Mouse (Mus musculus): ENCODE data around the gene Cdkn2b. TPM values are rescaled to one million over a fixed set of nuclear protein-coding genes. Genes with fewer than 3 reads are reported as not detected.

Gene Cdkn2b
- polyA plus RNA-seq, 2 experiments: 1.8 to 4.4 TPM

DNA sequence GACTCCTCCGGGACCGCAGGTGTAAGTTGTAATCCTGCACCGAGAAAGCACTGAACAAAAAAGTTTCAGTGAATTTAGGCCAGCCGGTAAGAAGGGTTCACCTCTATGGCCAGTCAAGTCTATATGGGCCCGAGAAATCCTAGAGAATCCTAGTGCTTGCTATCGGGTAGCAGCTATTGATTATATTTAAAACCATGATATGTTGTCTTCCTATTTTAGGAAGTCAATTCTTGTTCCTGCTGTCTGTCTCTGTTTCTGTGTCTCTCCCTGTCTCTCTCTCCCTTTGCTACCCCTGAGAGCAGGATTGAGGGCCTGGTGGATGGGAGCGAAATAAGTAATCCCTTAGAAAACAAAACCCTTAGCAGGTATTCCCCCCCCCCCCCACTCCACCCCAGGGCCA, 17.3 kb downstream of the Cdkn2b start:
- DNase-seq (ENCODE audit: low spot score): no peak
- Histone ChIP-seq H3K4me1 (ENCODE audit: control insufficient read depth, insufficient read depth, low read length) (0 out of 2 replicates have a peak, but pooled peaks cover 7% of the 10 kb centered on the region), H3K9me3 (ENCODE audit: control insufficient read depth, low read length) (no peaks in the 10 kb centered on the region), H3K9ac (ENCODE audit: low read depth, low read length, severe bottlenecking) (no peak overlapping the region), H3K27ac (replicated peaks; ENCODE audit: low read depth, low read length) (no peak overlapping the region), H3K4me2 (replicated peaks; ENCODE audit: low read depth, low read length, severe bottlenecking) (no peak overlapping the region), H3K27me3 (ENCODE audit: control insufficient read depth, insufficient read depth, low read length) (peaks cover 92% of the 10 kb centered on the region), H3K36me3 (ENCODE audit: control insufficient read depth, insufficient read depth, low read length) (no peaks in the 10 kb centered on the region), H3K4me3 (replicated peaks; ENCODE audit: low read length) (no peak overlapping the region)
- no peak for TF ChIP-seq POLR2A (IDR thresholded peaks at IDR 0.05; ENCODE audit: borderline replicate concordance, extremely low read depth, insufficient read depth, insufficient read length)
- no peak for ATAC-seq (ENCODE audit: low FRiP score, low read depth)
- 3% methylated on average over 7 of the region's 7 CpGs for WGBS

DNA sequence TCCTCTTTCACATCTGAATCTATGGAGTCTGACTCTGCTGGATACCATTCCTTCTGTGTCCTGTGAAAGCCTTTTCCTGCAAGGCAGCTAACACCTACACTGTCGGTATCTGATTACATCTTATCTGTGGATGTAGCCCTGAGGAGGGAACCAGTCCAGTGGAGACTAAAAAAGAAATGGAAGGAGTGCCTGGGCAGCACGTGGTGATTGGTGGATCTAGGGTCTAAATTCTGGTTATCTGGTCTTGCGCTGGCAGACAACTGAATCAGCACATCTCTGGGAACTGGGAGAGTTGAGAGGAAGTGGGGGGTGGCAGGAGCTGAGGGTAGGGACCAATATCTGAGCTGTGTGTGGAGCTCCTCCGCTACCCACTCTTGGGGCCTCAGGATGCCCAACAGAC, 21.8 kb downstream of the Cdkn2b start:
- 2% methylated on average over 4 of the region's 4 CpGs for WGBS
- H3K9me3 ChIP-seq (ENCODE audit: control insufficient read depth, low read length): no peaks in the 10 kb centered on the region
- no peak overlapping the region for H3K4me3 ChIP-seq (replicated peaks; ENCODE audit: low read length)
- H3K9ac ChIP-seq (ENCODE audit: low read depth, low read length, severe bottlenecking): no peak overlapping the region
- no peak overlapping the region for H3K27ac ChIP-seq (replicated peaks; ENCODE audit: low read depth, low read length)
- H3K36me3 ChIP-seq (ENCODE audit: control insufficient read depth, insufficient read depth, low read length): no peaks in the 10 kb centered on the region
- DNase-seq (ENCODE audit: low spot score) (no peak), ATAC-seq (ENCODE audit: low FRiP score, low read depth) (no peak)
- no peak overlapping the region for H3K4me2 ChIP-seq (replicated peaks; ENCODE audit: low read depth, low read length, severe bottlenecking)
- H3K4me1 ChIP-seq (ENCODE audit: control insufficient read depth, insufficient read depth, low read length): 0 out of 2 replicates have a peak, but pooled peaks cover under 1% of the 10 kb centered on the region
- peaks cover 85% of the 10 kb centered on the region for H3K27me3 ChIP-seq (ENCODE audit: control insufficient read depth, insufficient read depth, low read length)
- no peak for TF ChIP-seq POLR2A (IDR thresholded peaks at IDR 0.05; ENCODE audit: borderline replicate concordance, extremely low read depth, insufficient read depth, insufficient read length)

DNA sequence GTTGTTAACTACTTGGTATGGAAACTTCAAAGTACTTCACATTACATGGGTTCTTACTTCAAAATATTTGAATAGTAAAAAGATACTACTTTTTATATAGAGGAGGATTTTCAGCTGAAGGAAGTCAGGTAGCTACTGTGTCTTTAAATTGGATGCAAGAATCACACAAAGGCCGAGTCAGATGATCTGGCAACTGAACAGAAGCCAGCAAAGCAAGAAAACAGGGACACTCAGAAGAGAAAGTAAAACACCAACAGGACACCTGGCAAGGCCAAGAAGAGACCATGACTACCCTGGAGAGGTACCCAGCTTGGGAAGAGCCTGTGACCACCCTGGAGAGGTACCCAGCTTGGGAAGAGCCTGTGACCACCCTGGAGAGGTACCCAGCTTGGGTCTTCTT, 24.3 kb downstream of the Cdkn2b start:
- no peaks in the 10 kb centered on the region for H3K36me3 ChIP-seq (ENCODE audit: control insufficient read depth, insufficient read depth, low read length)

DNA sequence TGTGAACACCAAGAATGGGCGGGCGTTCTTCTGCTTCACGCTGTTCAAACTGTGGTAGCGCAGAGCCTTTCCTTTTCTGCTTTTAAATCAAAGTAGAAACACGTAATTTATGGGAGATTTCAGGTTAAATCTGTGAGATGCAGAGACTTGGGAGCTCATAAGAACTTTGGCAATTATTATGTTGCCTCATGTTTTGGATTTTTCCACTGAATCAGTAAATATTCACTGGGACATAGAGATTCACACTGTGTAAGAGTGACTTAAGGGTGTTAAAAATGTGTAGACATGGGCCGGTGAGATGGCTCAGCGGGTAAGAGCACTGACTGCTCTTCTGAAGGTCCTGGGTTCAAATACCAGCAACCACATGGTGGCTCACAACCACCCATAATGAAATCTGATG, 25.2 kb downstream of the Cdkn2b start:
- Histone ChIP-seq H3K27me3 (ENCODE audit: control insufficient read depth, insufficient read depth, low read length) (peaks cover 83% of the 10 kb centered on the region), H3K4me2 (replicated peaks; ENCODE audit: low read depth, low read length, severe bottlenecking) (no peak overlapping the region), H3K9ac (ENCODE audit: low read depth, low read length, severe bottlenecking) (no peak overlapping the region), H3K27ac (replicated peaks; ENCODE audit: low read depth, low read length) (no peak overlapping the region), H3K9me3 (ENCODE audit: control insufficient read depth, low read length) (no peaks in the 10 kb centered on the region), H3K36me3 (ENCODE audit: control insufficient read depth, insufficient read depth, low read length) (no peaks in the 10 kb centered on the region), H3K4me3 (replicated peaks; ENCODE audit: low read length) (no peak overlapping the region), H3K4me1 (ENCODE audit: control insufficient read depth, insufficient read depth, low read length) (no peaks in the 10 kb centered on the region)
- 39% methylated on average over 7 of the region's 7 CpGs for WGBS
- no peak for DNase-seq (ENCODE audit: low spot score)
- ATAC-seq (ENCODE audit: low FRiP score, low read depth): no peak
- no peak for TF ChIP-seq POLR2A (IDR thresholded peaks at IDR 0.05; ENCODE audit: borderline replicate concordance, extremely low read depth, insufficient read depth, insufficient read length)

More for the DNA sequence above, 24.3 kb downstream of the Cdkn2b start:
- Histone ChIP-seq H3K4me3 (replicated peaks; ENCODE audit: low read length) (no peak overlapping the region), H3K4me1 (ENCODE audit: control insufficient read depth, insufficient read depth, low read length) (no peaks in the 10 kb centered on the region), H3K27ac (replicated peaks; ENCODE audit: low read depth, low read length) (no peak overlapping the region), H3K9ac (ENCODE audit: low read depth, low read length, severe bottlenecking) (no peak overlapping the region), H3K4me2 (replicated peaks; ENCODE audit: low read depth, low read length, severe bottlenecking) (no peak overlapping the region), H3K9me3 (ENCODE audit: control insufficient read depth, low read length) (no peaks in the 10 kb centered on the region), H3K27me3 (ENCODE audit: control insufficient read depth, insufficient read depth, low read length) (peaks cover 83% of the 10 kb centered on the region)
- ATAC-seq (ENCODE audit: low FRiP score, low read depth) (no peak), DNase-seq (ENCODE audit: low spot score) (no peak)
- WGBS: 6% methylated on average over 1 of the region's 1 CpGs
- no peak for TF ChIP-seq POLR2A (IDR thresholded peaks at IDR 0.05; ENCODE audit: borderline replicate concordance, extremely low read depth, insufficient read depth, insufficient read length)

DNA sequence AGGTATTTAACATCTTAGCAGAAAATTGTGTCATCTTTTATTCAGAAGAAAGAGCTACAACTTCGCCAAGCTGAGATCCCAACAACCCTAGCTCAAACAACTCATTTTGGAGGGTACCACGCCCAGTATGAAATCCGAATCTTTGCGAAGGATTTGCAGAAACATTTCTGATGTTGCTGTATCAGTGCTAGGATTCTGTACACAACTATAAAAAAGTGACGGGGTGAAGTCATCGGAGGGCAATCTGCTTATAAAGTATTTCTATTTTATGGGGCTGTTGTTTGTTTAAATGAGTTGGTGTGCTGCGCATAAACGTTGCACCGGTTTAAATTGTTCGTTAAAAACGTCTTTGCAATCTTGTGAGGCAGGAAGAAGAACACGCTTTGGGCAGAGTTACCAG, 28.2 kb downstream of the Cdkn2b start:
- Histone ChIP-seq H3K4me1 (ENCODE audit: control insufficient read depth, insufficient read depth, low read length) (no peaks in the 10 kb centered on the region), H3K27me3 (ENCODE audit: control insufficient read depth, insufficient read depth, low read length) (peaks cover 83% of the 10 kb centered on the region), H3K9me3 (ENCODE audit: control insufficient read depth, low read length) (no peaks in the 10 kb centered on the region), H3K4me3 (replicated peaks; ENCODE audit: low read length) (no peak overlapping the region), H3K27ac (replicated peaks; ENCODE audit: low read depth, low read length) (no peak overlapping the region), H3K36me3 (ENCODE audit: control insufficient read depth, insufficient read depth, low read length) (no peaks in the 10 kb centered on the region), H3K4me2 (replicated peaks; ENCODE audit: low read depth, low read length, severe bottlenecking) (no peak overlapping the region), H3K9ac (ENCODE audit: low read depth, low read length, severe bottlenecking) (no peak overlapping the region)
- no peak for TF ChIP-seq POLR2A (IDR thresholded peaks at IDR 0.05; ENCODE audit: borderline replicate concordance, extremely low read depth, insufficient read depth, insufficient read length)
- ATAC-seq (ENCODE audit: low FRiP score, low read depth) (no peak), DNase-seq (ENCODE audit: low spot score) (no peak)
- whole genome bisulfite sequencing: 1% methylated on average over 12 of the region's 12 CpGs

Measured in limb, embryonic 14.5 days (tissue).